Mouse (Mus musculus) kidney, postnatal 25 days (tissue): ENCODE measurements at regions not wholly inside any gene's neighbourhood (a gene's known extent, or its start where the extent isn't known, plus 50 kb on each side); places are given as distances from the start of the nearest gene placed in this dataset.

ENCODE experiments used
- DNase-seq, 2 experiments: peaks; one replicate each; pipeline ENCODE4 v3.0.0; 2021; ENCODE audit warnings: mixed read lengths in 2 of 2

- DNase-seq: peak in 1 of 2 experiments; percentile 13
Observed at GRCm38 (mm10) chr10:100152821-100153220, 137.4 kb downstream of the Kitl start.

- DNase-seq: no peak
Observed at GRCm38 (mm10) chr10:100153311-100153710, 137.9 kb downstream of the Kitl start.

- DNase-seq: no peak
Observed at GRCm38 (mm10) chr10:100155566-100155965, 140.1 kb downstream of the Kitl start.

- peak; percentile 32 to 56 for DNase-seq
Observed at GRCm38 (mm10) chr10:100159843-100160531, 144.6 kb downstream of the Kitl start.

- DNase-seq: no peak
Observed at GRCm38 (mm10) chr10:100160532-100160852, 145.1 kb downstream of the Kitl start.

GRCm38 (mm10) chr10:100161117-100161516 is 145.7 kb downstream of the Kitl start:
- DNase-seq: no peak

- peak in 1 of 2 experiments; percentile 42 for DNase-seq
Observed at GRCm38 (mm10) chr10:100164526-100164925, 149.1 kb downstream of the Kitl start.

- DNase-seq: peak; percentile 33 to 36
Observed at GRCm38 (mm10) chr10:100170836-100171235, 155.4 kb downstream of the Kitl start.

GRCm38 (mm10) chr10:100197673-100198072 is 137.8 kb upstream of the Gm4301 start:
- no peak for DNase-seq

- DNase-seq: no peak
Observed at GRCm38 (mm10) chr10:100199090-100199690, 136.3 kb upstream of the Gm4301 start.

GRCm38 (mm10) chr10:100200431-100200830 is 135.0 kb upstream of the Gm4301 start:
- no peak for DNase-seq

GRCm38 (mm10) chr10:100206617-100207530 is 128.6 kb upstream of the Gm4301 start:
- no peak for DNase-seq

GRCm38 (mm10) chr10:100210684-100211083 is 124.8 kb upstream of the Gm4301 start:
- no peak for DNase-seq

GRCm38 (mm10) chr10:100224459-100225097 is 110.9 kb upstream of the Gm4301 start:
- DNase-seq: no peak

GRCm38 (mm10) chr10:100259235-100259900 is 76.1 kb upstream of the Gm4301 start:
- no peak for DNase-seq

GRCm38 (mm10) chr10:100263447-100263846 is 72.0 kb upstream of the Gm4301 start:
- DNase-seq: no peak

GRCm38 (mm10) chr10:100264066-100264465 is 71.4 kb upstream of the Gm4301 start:
- DNase-seq: no peak

- no peak for DNase-seq
Observed at GRCm38 (mm10) chr10:100282471-100282870, 53.0 kb upstream of the Gm4301 start.
